Mouse (Mus musculus) kidney, adult 2 months (tissue): Measurements from ENCODE around the gene Krt35.

Experiments
- CTCF ChIP-seq: fragments of 200-500 bp; conservative IDR thresholded peaks from 2 replicates; pipeline ENCODE4 v1.5.1; 2011; ENCODE audit warnings: low read depth, mild to moderate bottlenecking, control low read depth, low read length, moderate library complexity, mixed read lengths; ENCODE audit not compliant: insufficient read depth, insufficient read length
- POLR2A ChIP-seq: fragments of 200-500 bp; IDR thresholded peaks from one replicate; pipeline ENCODE4 v1.6.1; 2011; ENCODE audit warnings: low read depth, low read length, control low read depth

DNA sequence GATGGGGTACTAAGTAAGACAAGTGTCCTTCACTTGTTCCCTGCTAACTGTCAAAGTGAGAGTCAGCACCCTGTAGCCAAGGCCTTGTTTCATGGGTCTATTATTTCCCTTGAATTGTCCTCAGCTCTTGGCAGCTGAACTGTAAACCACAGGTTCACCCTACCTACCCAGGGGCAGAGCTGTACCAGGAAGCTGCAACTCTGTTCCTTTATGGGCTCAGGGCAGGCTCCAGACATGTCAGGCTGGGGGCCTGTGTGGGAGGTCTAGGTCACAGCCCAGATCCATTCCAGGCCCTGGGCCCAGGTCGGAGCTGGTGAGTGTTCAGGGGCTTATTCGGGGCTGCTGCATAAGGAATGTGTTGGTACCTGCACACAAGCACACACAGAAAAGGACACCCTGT, 43.4 kb upstream of the Krt35 start:
- no peak for TF ChIP-seq CTCF
- no peak for TF ChIP-seq POLR2A
